Mouse (Mus musculus) ovary, postnatal 36 days (tissue): ENCODE measurements around the gene Nt5c1a.
A peak's percentile ranks its signal among the peaks of the same experiment; 100 is the strongest.

Source experiments
- DNase-seq: peaks from one replicate; pipeline ENCODE4 v3.0.0; 2022; ENCODE audit warnings: low spot score, mixed read lengths

Gene Nt5c1a

GRCm38 (mm10) chr4:123212330-123212729 lies 11.0 kb downstream of the Nt5c1a start:
- DNase-seq: no peak

- DNase-seq: no peak
These were observed 12.7 kb downstream of the Nt5c1a start for GRCm38 (mm10) chr4:123213975-123214374.

GRCm38 (mm10) chr4:123215367-123215766 lies 14.1 kb downstream of the Nt5c1a start:
- no peak for DNase-seq

GRCm38 (mm10) chr4:123216782-123217181 lies 15.5 kb downstream of the Nt5c1a start:
- no peak for DNase-seq

- DNase-seq: peak; percentile 77
These were observed 18.5 kb downstream of the Nt5c1a start for GRCm38 (mm10) chr4:123219720-123220357.

- DNase-seq: peak; percentile 51
These were observed 19.3 kb downstream of the Nt5c1a start for GRCm38 (mm10) chr4:123220637-123221036.

- DNase-seq: no peak
These were observed 22.0 kb downstream of the Nt5c1a start for GRCm38 (mm10) chr4:123223309-123223708.

- no peak for DNase-seq
These were observed 24.6 kb downstream of the Nt5c1a start for GRCm38 (mm10) chr4:123225718-123226403.

GRCm38 (mm10) chr4:123227707-123228106 lies 26.4 kb downstream of the Nt5c1a start:
- no peak for DNase-seq

- DNase-seq: no peak
These were observed 27.0 kb downstream of the Nt5c1a start for GRCm38 (mm10) chr4:123228270-123228669.

- DNase-seq: no peak
These were observed 27.9 kb downstream of the Nt5c1a start for GRCm38 (mm10) chr4:123229166-123229565.

- no peak for DNase-seq
These were observed 31.5 kb downstream of the Nt5c1a start for GRCm38 (mm10) chr4:123232841-123233240.

GRCm38 (mm10) chr4:123233492-123234084 lies 32.3 kb downstream of the Nt5c1a start, which contains the start of gene Heyl:
Gene Heyl (plus strand): TSS chr4:123233556.
- DNase-seq: peak; percentile 77

GRCm38 (mm10) chr4:123235835-123236430 lies 34.6 kb downstream of the Nt5c1a start:
- DNase-seq: no peak

GRCm38 (mm10) chr4:123236431-123237031 lies 35.2 kb downstream of the Nt5c1a start:
- DNase-seq: no peak

- no peak for DNase-seq
These were observed 36.3 kb downstream of the Nt5c1a start for GRCm38 (mm10) chr4:123237386-123238266.

GRCm38 (mm10) chr4:123239361-123240203 lies 38.3 kb downstream of the Nt5c1a start:
- DNase-seq: peak; percentile 78

- no peak for DNase-seq
These were observed 44.9 kb downstream of the Nt5c1a start for GRCm38 (mm10) chr4:123246221-123246620.

GRCm38 (mm10) chr4:123246651-123247050 lies 45.3 kb downstream of the Nt5c1a start:
- no peak for DNase-seq

- DNase-seq: peak; percentile 54
These were observed 46.0 kb downstream of the Nt5c1a start for GRCm38 (mm10) chr4:123247147-123247880.
